Mouse (Mus musculus): Measurements from ENCODE around the gene Map4. TPM values are rescaled to one million over a fixed set of nuclear protein-coding genes. Genes with fewer than 3 reads are reported as not detected.
A peak's percentile ranks its signal among the peaks of the same experiment; 100 is the strongest.

Gene Map4
- polyA plus RNA-seq, 1 experiment: 295 TPM

GRCm38 (mm10) chr9:110037895-110038294 is 106.6 kb downstream of the Map4 start:
- peak overlapping the region; percentile 32; the same call in 1 of the 2 replicates for H3K27ac ChIP-seq (ENCODE audit: control insufficient read depth, insufficient read depth, low read depth, low read length)
- H3K4me1 ChIP-seq (ENCODE audit: control insufficient read depth, insufficient read depth, low read length): no peaks in the 10 kb centered on the region
- no peak overlapping the region for H3K4me3 ChIP-seq (ENCODE audit: control insufficient read depth, low read depth, low read length)
- no peak for TF ChIP-seq POLR2A (IDR thresholded peaks at IDR 0.05; ENCODE audit: control insufficient read depth, low read depth, low read length)
- no peak for TF ChIP-seq CTCF (IDR thresholded peaks at IDR 0.05; ENCODE audit: control insufficient read depth, insufficient read depth, insufficient replicate concordance, low read depth, low read length)
- H3K36me3 ChIP-seq (ENCODE audit: control insufficient read depth, insufficient read depth, low read length): peaks cover 8% of the 10 kb centered on the region
- no peaks in the 10 kb centered on the region for H3K27me3 ChIP-seq (ENCODE audit: control insufficient read depth, insufficient read depth, low read length)

GRCm38 (mm10) chr9:110038485-110038884 is 107.2 kb downstream of the Map4 start:
- Histone ChIP-seq H3K4me1 (ENCODE audit: control insufficient read depth, insufficient read depth, low read length) (no peaks in the 10 kb centered on the region), H3K27ac (ENCODE audit: control insufficient read depth, insufficient read depth, low read depth, low read length) (peak overlapping the region; percentile 32; the same call in 1 of the 2 replicates), H3K36me3 (ENCODE audit: control insufficient read depth, insufficient read depth, low read length) (peaks cover 8% of the 10 kb centered on the region), H3K27me3 (ENCODE audit: control insufficient read depth, insufficient read depth, low read length) (no peaks in the 10 kb centered on the region), H3K4me3 (ENCODE audit: control insufficient read depth, low read depth, low read length) (no peak overlapping the region)
- no peak for TF ChIP-seq POLR2A (IDR thresholded peaks at IDR 0.05; ENCODE audit: control insufficient read depth, low read depth, low read length)
- no peak for TF ChIP-seq CTCF (IDR thresholded peaks at IDR 0.05; ENCODE audit: control insufficient read depth, insufficient read depth, insufficient replicate concordance, low read depth, low read length)

GRCm38 (mm10) chr9:110044373-110044772 is 113.1 kb downstream of the Map4 start:
- Histone ChIP-seq H3K4me1 (ENCODE audit: control insufficient read depth, insufficient read depth, low read length) (no peaks in the 10 kb centered on the region), H3K27ac (ENCODE audit: control insufficient read depth, insufficient read depth, low read depth, low read length) (no peak overlapping the region), H3K4me3 (ENCODE audit: control insufficient read depth, low read depth, low read length) (no peak overlapping the region), H3K36me3 (ENCODE audit: control insufficient read depth, insufficient read depth, low read length) (no peaks in the 10 kb centered on the region), H3K27me3 (ENCODE audit: control insufficient read depth, insufficient read depth, low read length) (no peaks in the 10 kb centered on the region)
- TF ChIP-seq POLR2A (IDR thresholded peaks at IDR 0.05; ENCODE audit: control insufficient read depth, low read depth, low read length): no peak
- no peak for TF ChIP-seq CTCF (IDR thresholded peaks at IDR 0.05; ENCODE audit: control insufficient read depth, insufficient read depth, insufficient replicate concordance, low read depth, low read length)

GRCm38 (mm10) chr9:110045763-110046377 is 114.6 kb downstream of the Map4 start:
- Histone ChIP-seq H3K4me1 (ENCODE audit: control insufficient read depth, insufficient read depth, low read length) (no peaks in the 10 kb centered on the region), H3K27ac (ENCODE audit: control insufficient read depth, insufficient read depth, low read depth, low read length) (no peak overlapping the region), H3K4me3 (ENCODE audit: control insufficient read depth, low read depth, low read length) (no peak overlapping the region), H3K27me3 (ENCODE audit: control insufficient read depth, insufficient read depth, low read length) (no peaks in the 10 kb centered on the region), H3K36me3 (ENCODE audit: control insufficient read depth, insufficient read depth, low read length) (no peaks in the 10 kb centered on the region)
- no peak for TF ChIP-seq CTCF (IDR thresholded peaks at IDR 0.05; ENCODE audit: control insufficient read depth, insufficient read depth, insufficient replicate concordance, low read depth, low read length)
- TF ChIP-seq POLR2A (IDR thresholded peaks at IDR 0.05; ENCODE audit: control insufficient read depth, low read depth, low read length): no peak

- Histone ChIP-seq H3K4me3 (ENCODE audit: control insufficient read depth, low read depth, low read length) (no peak overlapping the region), H3K27me3 (ENCODE audit: control insufficient read depth, insufficient read depth, low read length) (no peaks in the 10 kb centered on the region), H3K27ac (ENCODE audit: control insufficient read depth, insufficient read depth, low read depth, low read length) (no peak overlapping the region), H3K4me1 (ENCODE audit: control insufficient read depth, insufficient read depth, low read length) (no peaks in the 10 kb centered on the region), H3K36me3 (ENCODE audit: control insufficient read depth, insufficient read depth, low read length) (peaks cover 2% of the 10 kb centered on the region; the same call in 1 of the 2 replicates)
- TF ChIP-seq POLR2A (IDR thresholded peaks at IDR 0.05; ENCODE audit: control insufficient read depth, low read depth, low read length) (no peak), CTCF (IDR thresholded peaks at IDR 0.05; ENCODE audit: control insufficient read depth, insufficient read depth, insufficient replicate concordance, low read depth, low read length) (no peak)
These were observed 116.0 kb downstream of the Map4 start for GRCm38 (mm10) chr9:110047260-110047659.

- no peak for TF ChIP-seq POLR2A (IDR thresholded peaks at IDR 0.05; ENCODE audit: control insufficient read depth, low read depth, low read length)
- no peak for TF ChIP-seq CTCF (IDR thresholded peaks at IDR 0.05; ENCODE audit: control insufficient read depth, insufficient read depth, insufficient replicate concordance, low read depth, low read length)
- Histone ChIP-seq H3K4me3 (ENCODE audit: control insufficient read depth, low read depth, low read length) (no peak overlapping the region), H3K36me3 (ENCODE audit: control insufficient read depth, insufficient read depth, low read length) (peaks cover 2% of the 10 kb centered on the region; the same call in 1 of the 2 replicates), H3K27ac (ENCODE audit: control insufficient read depth, insufficient read depth, low read depth, low read length) (no peak overlapping the region), H3K27me3 (ENCODE audit: control insufficient read depth, insufficient read depth, low read length) (no peaks in the 10 kb centered on the region), H3K4me1 (ENCODE audit: control insufficient read depth, insufficient read depth, low read length) (no peaks in the 10 kb centered on the region)
These were observed 116.6 kb downstream of the Map4 start for GRCm38 (mm10) chr9:110047857-110048256.

- Histone ChIP-seq H3K4me1 (ENCODE audit: control insufficient read depth, insufficient read depth, low read length) (no peaks in the 10 kb centered on the region), H3K4me3 (ENCODE audit: control insufficient read depth, low read depth, low read length) (no peak overlapping the region), H3K36me3 (ENCODE audit: control insufficient read depth, insufficient read depth, low read length) (peaks cover 2% of the 10 kb centered on the region; the same call in 1 of the 2 replicates), H3K27ac (ENCODE audit: control insufficient read depth, insufficient read depth, low read depth, low read length) (no peak overlapping the region), H3K27me3 (ENCODE audit: control insufficient read depth, insufficient read depth, low read length) (no peaks in the 10 kb centered on the region)
- TF ChIP-seq CTCF (IDR thresholded peaks at IDR 0.05; ENCODE audit: control insufficient read depth, insufficient read depth, insufficient replicate concordance, low read depth, low read length): no peak
- no peak for TF ChIP-seq POLR2A (IDR thresholded peaks at IDR 0.05; ENCODE audit: control insufficient read depth, low read depth, low read length)
These were observed 119.9 kb downstream of the Map4 start for GRCm38 (mm10) chr9:110051184-110051583.

Measured in testis, adult 2 months (tissue).